Mouse (Mus musculus): Measurements from ENCODE around the gene Acyp2. TPM values are rescaled to one million over a fixed set of nuclear protein-coding genes. Genes with fewer than 3 reads are reported as not detected.
A peak's percentile ranks its signal among the peaks of the same experiment; 100 is the strongest.

Acyp2 gene
- polyA plus RNA-seq, 1 experiment from 2014 or later, result 8.2 TPM

- Histone ChIP-seq H3K36me3 (no peaks in the 10 kb centered on the region), H3K9me3 (no peaks in the 10 kb centered on the region), H3K4me3 (no peak overlapping the region), H3K27me3 (no peaks in the 10 kb centered on the region), H3K4me1 (no peaks in the 10 kb centered on the region), H3K9ac (no peak overlapping the region), H3K4me2 (replicated peaks) (no peak overlapping the region), H3K27ac (no peak overlapping the region)
- no peak for ATAC-seq (ENCODE audit: low FRiP score, low read depth)
- WGBS, result 88% methylated on average over 15 of the region's 15 CpGs
Measured at GRCm38 (mm10) chr11:30572790-30573395, 76.5 kb downstream of the Acyp2 start.

- Histone ChIP-seq H3K4me1 (no peaks in the 10 kb centered on the region), H3K9ac (no peak overlapping the region), H3K27me3 (no peaks in the 10 kb centered on the region), H3K4me3 (no peak overlapping the region), H3K9me3 (no peaks in the 10 kb centered on the region), H3K36me3 (no peaks in the 10 kb centered on the region), H3K27ac (no peak overlapping the region), H3K4me2 (replicated peaks) (no peak overlapping the region)
- ATAC-seq (ENCODE audit: low FRiP score, low read depth), result no peak
- WGBS, result 89% methylated on average over 3 of the region's 3 CpGs
Measured at GRCm38 (mm10) chr11:30570568-30570967, 78.8 kb downstream of the Acyp2 start.

GRCm38 (mm10) chr11:30560215-30560614, 89.2 kb downstream of the Acyp2 start:
- no peaks in the 10 kb centered on the region for H3K9me3 ChIP-seq
- H3K4me3 ChIP-seq, result no peak overlapping the region
- 74% methylated on average over 1 of the region's 1 CpGs for WGBS
- no peaks in the 10 kb centered on the region for H3K4me1 ChIP-seq
- no peaks in the 10 kb centered on the region for H3K27me3 ChIP-seq
- no peaks in the 10 kb centered on the region for H3K36me3 ChIP-seq
- H3K27ac ChIP-seq, result no peak overlapping the region
- H3K9ac ChIP-seq, result no peak overlapping the region
- ATAC-seq (ENCODE audit: low FRiP score, low read depth), result no peak
- H3K4me2 ChIP-seq (replicated peaks), result no peak overlapping the region

GRCm38 (mm10) chr11:30553408-30553807, 96.0 kb downstream of the Acyp2 start:
- no peaks in the 10 kb centered on the region for H3K4me1 ChIP-seq
- H3K9me3 ChIP-seq, result no peaks in the 10 kb centered on the region
- H3K4me3 ChIP-seq, result no peak overlapping the region
- no peak overlapping the region for H3K9ac ChIP-seq
- no peaks in the 10 kb centered on the region for H3K36me3 ChIP-seq
- no peaks in the 10 kb centered on the region for H3K27me3 ChIP-seq
- H3K27ac ChIP-seq, result no peak overlapping the region
- no peak overlapping the region for H3K4me2 ChIP-seq (replicated peaks)
- ATAC-seq (ENCODE audit: low FRiP score, low read depth), result no peak
- WGBS, result 90% methylated on average over 1 of the region's 1 CpGs

GRCm38 (mm10) chr11:30517133-30517532, 132.3 kb downstream of the Acyp2 start:
- Histone ChIP-seq H3K9me3 (no peaks in the 10 kb centered on the region), H3K4me2 (replicated peaks) (no peak overlapping the region), H3K4me1 (no peaks in the 10 kb centered on the region), H3K27me3 (no peaks in the 10 kb centered on the region), H3K27ac (no peak overlapping the region), H3K4me3 (no peak overlapping the region), H3K9ac (no peak overlapping the region), H3K36me3 (no peaks in the 10 kb centered on the region)
- WGBS, result 84% methylated on average over 2 of the region's 2 CpGs
- no peak for ATAC-seq (ENCODE audit: low FRiP score, low read depth)

GRCm38 (mm10) chr11:30508178-30508577, 141.2 kb downstream of the Acyp2 start:
- ATAC-seq (ENCODE audit: low FRiP score, low read depth), result no peak
- WGBS, result 89% methylated on average over 4 of the region's 4 CpGs

GRCm38 (mm10) chr11:30498738-30499355, 150.5 kb downstream of the Acyp2 start:
- H3K4me2 ChIP-seq (replicated peaks), result no peak overlapping the region
- H3K4me1 ChIP-seq, result no peaks in the 10 kb centered on the region
- H3K27ac ChIP-seq, result no peak overlapping the region
- ATAC-seq (ENCODE audit: low FRiP score, low read depth), result 0 out of 2 replicates have a peak, but pooled peaks have one; percentile 51
- H3K4me3 ChIP-seq, result no peak overlapping the region
- 79% methylated on average over 3 of the region's 3 CpGs for WGBS
- no peaks in the 10 kb centered on the region for H3K36me3 ChIP-seq
- no peaks in the 10 kb centered on the region for H3K27me3 ChIP-seq
- peaks cover 4% of the 10 kb centered on the region; the same call in 1 of the 2 replicates for H3K9me3 ChIP-seq
- no peak overlapping the region for H3K9ac ChIP-seq

More at GRCm38 (mm10) chr11:30508178-30508577, 141.2 kb downstream of the Acyp2 start:
- Histone ChIP-seq H3K36me3 (no peaks in the 10 kb centered on the region), H3K4me1 (no peaks in the 10 kb centered on the region), H3K4me2 (replicated peaks) (no peak overlapping the region), H3K9me3 (no peaks in the 10 kb centered on the region), H3K27me3 (no peaks in the 10 kb centered on the region), H3K4me3 (no peak overlapping the region), H3K9ac (no peak overlapping the region), H3K27ac (no peak overlapping the region)

GRCm38 (mm10) chr11:30497151-30497550, 152.2 kb downstream of the Acyp2 start:
- Histone ChIP-seq H3K4me2 (replicated peaks) (no peak overlapping the region), H3K4me3 (no peak overlapping the region), H3K27me3 (no peaks in the 10 kb centered on the region), H3K27ac (no peak overlapping the region), H3K9me3 (peaks cover 4% of the 10 kb centered on the region; the same call in 1 of the 2 replicates), H3K4me1 (no peaks in the 10 kb centered on the region), H3K9ac (no peak overlapping the region), H3K36me3 (no peaks in the 10 kb centered on the region)
- WGBS, result 53% methylated on average over 2 of the region's 2 CpGs
- no peak for ATAC-seq (ENCODE audit: low FRiP score, low read depth)

- no peak overlapping the region for H3K9ac ChIP-seq
- ATAC-seq (ENCODE audit: low FRiP score, low read depth), result no peak
- H3K27ac ChIP-seq, result no peak overlapping the region
- no peak overlapping the region for H3K4me3 ChIP-seq
- H3K4me2 ChIP-seq (replicated peaks), result no peak overlapping the region
- no peaks in the 10 kb centered on the region for H3K36me3 ChIP-seq
- no peaks in the 10 kb centered on the region for H3K9me3 ChIP-seq
- no peaks in the 10 kb centered on the region for H3K4me1 ChIP-seq
- H3K27me3 ChIP-seq, result no peaks in the 10 kb centered on the region
Measured at GRCm38 (mm10) chr11:30491515-30492260, 157.7 kb downstream of the Acyp2 start.

GRCm38 (mm10) chr11:30488183-30488582, 161.2 kb downstream of the Acyp2 start:
- no peak for ATAC-seq (ENCODE audit: low FRiP score, low read depth)
- Histone ChIP-seq H3K27me3 (no peaks in the 10 kb centered on the region), H3K9me3 (no peaks in the 10 kb centered on the region), H3K4me1 (no peaks in the 10 kb centered on the region), H3K9ac (no peak overlapping the region), H3K36me3 (no peaks in the 10 kb centered on the region), H3K4me3 (no peak overlapping the region), H3K4me2 (replicated peaks) (no peak overlapping the region), H3K27ac (no peak overlapping the region)
- 86% methylated on average over 9 of the region's 10 CpGs for WGBS

- WGBS, result 90% methylated on average over 4 of the region's 4 CpGs
- Histone ChIP-seq H3K36me3 (no peaks in the 10 kb centered on the region), H3K4me3 (no peak overlapping the region), H3K27me3 (no peaks in the 10 kb centered on the region), H3K9ac (no peak overlapping the region), H3K4me2 (replicated peaks) (no peak overlapping the region), H3K27ac (no peak overlapping the region), H3K9me3 (no peaks in the 10 kb centered on the region), H3K4me1 (no peaks in the 10 kb centered on the region)
- ATAC-seq (ENCODE audit: low FRiP score, low read depth), result no peak
Measured at GRCm38 (mm10) chr11:30483286-30483685, 166.1 kb downstream of the Acyp2 start.

- peak; percentile 97 for ATAC-seq (ENCODE audit: low FRiP score, low read depth)
- Histone ChIP-seq H3K4me1 (peaks cover 13% of the 10 kb centered on the region; the same call in 1 of the 2 replicates), H3K4me2 (replicated peaks) (peak within 1 kb of the TSS; percentile 70), H3K4me3 (peak within 1 kb of the TSS; percentile 47), H3K9ac (peak within 1 kb of the TSS; percentile 66), H3K27me3 (no peaks in the 10 kb centered on the region), H3K36me3 (no peaks in the 10 kb centered on the region), H3K27ac (peak within 1 kb of the TSS; percentile 83), H3K9me3 (no peaks in the 10 kb centered on the region)
- 7% methylated on average over 17 of the region's 17 CpGs for WGBS
Measured at GRCm38 (mm10) chr11:30471751-30472593, 177.4 kb downstream of the Acyp2 start, which contains the start of gene 4930505A04Rik. Gene 4930505A04Rik (minus strand): TSS chr11:30471827.
